Mouse (Mus musculus): Measurements from ENCODE around the gene Sertad4.

Gene Sertad4

DNA sequence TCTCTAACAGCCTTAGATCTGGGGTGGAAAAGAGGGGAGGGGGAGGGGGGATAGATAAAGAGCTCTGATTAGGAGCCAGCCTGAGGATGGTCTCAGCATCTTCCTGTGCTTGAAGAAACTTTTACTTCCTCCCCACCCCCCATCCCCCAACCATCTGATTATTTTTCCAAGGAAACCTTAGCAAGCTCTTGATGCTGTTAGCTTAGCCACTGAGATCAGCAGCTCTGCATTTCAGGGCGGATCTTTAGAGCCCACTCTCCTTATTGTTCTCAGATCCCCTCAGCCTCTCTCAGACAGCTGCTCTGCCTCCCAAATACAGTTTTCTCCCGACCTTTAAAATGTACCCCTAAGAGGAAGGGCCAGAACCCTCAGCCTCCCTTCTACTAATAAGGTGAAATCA, 4.4 kb downstream of the Sertad4 start:
- WGBS, result 31% methylated on average over 2 of the region's 2 CpGs

DNA sequence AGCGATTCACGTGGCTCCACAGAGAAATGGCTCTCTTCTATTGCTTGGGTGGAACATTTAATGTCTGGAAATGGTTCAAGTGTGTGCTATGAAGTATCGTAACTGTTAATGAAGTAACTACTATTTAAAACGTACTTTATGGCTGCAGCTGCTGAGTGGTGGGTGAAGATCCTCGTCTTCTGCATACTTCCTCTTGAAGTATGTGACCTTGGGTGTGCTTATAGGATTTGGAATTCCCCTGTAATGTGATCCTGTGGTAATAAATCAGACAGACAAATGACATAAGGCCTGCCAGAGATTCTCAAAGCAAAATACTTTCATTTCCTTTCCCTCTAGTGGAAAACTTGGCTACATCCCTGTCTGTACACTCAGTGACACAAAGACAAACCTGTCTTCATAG, 5.9 kb downstream of the Sertad4 start:
- 88% methylated on average over 5 of the region's 5 CpGs for WGBS

DNA sequence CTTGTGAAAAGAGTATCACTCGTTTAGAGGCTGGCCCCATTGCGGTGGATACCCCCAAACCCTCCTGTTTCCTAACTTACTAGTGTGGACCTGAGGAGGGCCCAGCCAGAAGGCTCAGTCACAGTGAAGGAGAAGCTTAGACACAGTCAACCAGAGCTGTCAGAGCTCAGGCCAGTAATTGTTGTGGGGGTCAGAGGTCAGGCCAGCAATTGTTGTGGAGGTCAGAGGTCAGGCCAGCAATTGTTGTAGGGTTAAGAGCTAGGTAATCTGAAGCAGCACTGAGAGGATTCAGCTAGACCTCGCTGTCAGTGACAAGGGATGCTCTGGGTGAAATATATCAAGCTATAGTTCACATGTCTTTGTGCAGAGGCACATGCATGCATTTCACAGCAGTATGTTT, 8.3 kb downstream of the Sertad4 start:
- 78% methylated on average over 3 of the region's 3 CpGs for WGBS

DNA sequence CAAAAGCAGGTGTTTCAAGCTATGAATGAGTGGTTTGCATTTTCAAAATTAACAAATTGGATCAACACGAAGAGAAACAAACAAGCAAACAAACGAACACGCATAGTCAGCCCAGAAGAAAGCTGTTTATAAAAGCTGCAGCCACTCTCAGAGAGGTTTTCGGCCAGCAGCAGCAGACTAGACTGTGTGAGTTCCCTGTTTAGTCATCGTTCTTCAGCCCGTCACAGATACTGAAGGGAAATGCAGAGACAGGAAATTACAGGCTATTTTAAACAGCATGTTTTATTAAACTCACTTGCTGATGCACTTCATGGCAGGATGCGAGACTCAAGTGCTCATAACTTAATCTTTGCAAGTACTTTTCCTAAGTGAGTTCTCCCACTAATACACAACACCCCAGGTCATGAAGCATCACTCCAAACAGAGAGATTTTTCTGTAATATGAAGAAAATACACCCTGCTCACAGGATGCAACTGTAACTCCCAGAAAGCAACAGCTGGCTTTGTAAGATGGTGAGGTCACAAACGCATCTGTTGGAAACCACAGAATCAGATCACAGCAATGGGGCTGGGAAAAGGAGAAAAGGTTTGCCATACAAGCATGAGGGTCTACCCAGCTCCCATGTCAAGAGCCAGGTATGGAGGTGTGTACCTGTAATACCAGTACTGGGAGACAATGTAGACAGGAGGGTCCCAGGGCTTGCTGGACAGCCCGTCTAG, 14.3 kb downstream of the Sertad4 start:
- 48% methylated on average over 9 of the region's 9 CpGs for WGBS

DNA sequence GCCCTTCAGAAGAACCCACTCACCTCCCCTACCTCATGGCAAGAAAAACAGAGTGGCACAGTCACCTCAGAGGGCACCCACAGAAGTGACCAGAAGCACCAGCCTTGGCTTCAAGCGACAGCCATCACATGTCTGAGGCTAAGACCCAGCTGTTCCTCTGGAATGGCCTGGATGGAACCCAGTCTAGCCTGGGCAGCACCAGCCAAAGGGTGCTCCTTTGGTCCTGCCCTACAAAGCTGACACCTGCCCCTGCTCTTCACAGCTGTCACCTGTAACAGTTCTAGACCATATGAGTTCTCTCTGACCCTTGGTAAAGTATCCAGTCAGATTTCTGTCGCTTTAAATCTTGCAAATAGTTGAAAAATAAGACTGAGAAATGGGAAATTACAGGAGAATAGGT, 14.9 kb downstream of the Sertad4 start:
- 90% methylated on average over 2 of the region's 2 CpGs for WGBS

DNA sequence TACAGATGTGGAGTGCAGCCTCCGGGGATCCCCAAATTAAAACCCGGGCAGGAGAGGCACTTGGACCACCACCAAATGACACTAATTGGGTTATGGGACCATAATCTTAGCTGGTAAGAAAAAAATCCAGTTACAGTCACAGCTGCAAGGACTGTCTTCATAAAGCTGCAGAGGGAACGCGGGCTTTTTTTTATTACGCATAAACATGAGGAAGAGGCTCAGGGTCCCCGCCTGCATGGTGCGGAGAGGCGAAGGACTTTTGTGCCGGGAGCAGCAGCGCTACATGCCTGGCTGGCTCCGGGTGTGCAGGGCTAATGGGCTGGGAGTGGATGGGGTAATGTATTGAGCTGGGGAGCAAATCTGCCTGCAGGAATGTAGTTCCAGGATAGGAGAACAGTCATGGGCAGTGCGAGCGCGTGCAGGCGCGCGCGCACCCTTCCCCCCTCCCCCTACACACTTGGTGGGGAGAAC, 20.3 kb downstream of the Sertad4 start:
- 4% methylated on average over 18 of the region's 18 CpGs for WGBS

DNA sequence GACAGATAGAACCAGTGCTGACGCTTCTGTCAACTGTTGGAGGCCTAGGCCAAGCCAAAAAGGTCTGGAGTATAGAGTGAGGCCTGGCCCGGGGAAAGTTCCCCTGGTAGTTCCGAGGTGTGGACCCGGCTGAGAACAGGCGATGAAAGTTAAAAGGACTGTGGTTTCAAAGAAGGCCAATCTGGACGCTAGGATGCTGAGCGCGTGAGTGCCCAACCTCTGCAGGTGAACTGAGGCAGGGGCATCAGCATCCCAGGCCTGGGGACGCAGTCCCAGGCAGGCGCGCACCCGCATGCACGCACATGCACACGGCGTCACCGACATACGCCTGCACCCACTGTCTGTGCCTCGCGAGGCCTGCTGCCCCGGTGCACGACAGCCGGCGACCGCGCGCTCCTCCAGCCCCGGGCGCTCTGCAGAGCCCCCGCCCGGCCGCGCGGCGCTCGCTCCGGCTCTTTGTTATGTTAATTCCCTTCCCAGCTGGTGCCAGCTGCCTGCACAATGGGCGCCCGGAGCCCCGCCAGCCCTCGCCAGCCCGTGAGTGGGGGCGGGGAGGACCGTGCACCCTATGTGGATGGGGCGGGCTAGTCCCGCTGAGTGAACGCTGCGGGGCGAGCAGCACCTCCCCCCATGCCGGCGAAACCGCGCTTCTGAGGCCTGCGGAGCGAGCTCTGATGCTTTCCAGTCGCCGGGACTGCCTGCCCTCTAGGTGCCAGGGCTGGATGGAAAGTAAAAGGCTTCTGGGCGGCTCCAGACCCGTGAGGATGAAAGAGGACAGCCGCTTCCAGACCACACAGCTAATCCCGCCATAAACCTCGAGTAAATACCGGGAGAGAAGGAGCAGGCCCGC, 21.0 kb downstream of the Sertad4 start:
- 5% methylated on average over 62 of the region's 63 CpGs for WGBS

DNA sequence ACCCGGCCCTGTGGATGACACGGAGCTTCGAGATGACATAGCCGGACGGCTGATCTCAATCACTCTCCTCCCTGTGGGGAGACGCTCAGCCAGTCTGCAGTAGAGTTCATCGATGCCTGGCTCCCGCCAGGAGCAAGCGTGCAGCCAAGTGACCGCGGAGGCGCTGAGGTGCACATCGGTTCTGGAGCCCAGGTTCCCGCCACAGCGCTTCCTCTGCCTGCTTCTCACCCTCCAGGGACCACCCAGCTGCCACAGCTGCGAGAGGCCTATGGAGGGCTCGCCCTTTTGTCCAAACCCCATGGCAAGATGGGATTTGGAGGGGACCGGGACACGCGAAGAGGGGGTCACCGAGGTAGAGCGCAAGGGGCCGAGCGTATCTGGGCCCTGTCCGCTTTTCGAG, 22.0 kb downstream of the Sertad4 start:
- WGBS, result 75% methylated on average over 26 of the region's 26 CpGs

DNA sequence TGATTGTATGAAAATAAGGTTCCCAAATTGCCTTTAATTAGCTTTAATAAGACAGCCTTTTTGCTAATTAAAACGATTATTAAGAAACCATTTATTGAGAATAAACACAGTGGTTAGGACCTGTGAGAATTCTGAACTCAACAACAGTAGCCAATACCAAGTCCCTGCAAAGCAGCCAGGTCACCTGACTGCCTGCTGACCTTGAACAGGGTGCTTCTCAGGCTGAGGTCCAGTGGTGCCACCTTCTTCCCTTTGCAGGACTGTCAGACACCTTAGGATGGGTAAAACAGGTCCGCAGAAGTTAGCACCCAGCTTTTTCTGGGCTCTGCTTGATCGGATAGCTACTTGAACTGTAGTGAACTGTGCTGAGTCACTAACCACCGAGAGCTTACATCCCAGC, 22.5 kb downstream of the Sertad4 start:
- WGBS, result 75% methylated on average over 4 of the region's 4 CpGs

DNA sequence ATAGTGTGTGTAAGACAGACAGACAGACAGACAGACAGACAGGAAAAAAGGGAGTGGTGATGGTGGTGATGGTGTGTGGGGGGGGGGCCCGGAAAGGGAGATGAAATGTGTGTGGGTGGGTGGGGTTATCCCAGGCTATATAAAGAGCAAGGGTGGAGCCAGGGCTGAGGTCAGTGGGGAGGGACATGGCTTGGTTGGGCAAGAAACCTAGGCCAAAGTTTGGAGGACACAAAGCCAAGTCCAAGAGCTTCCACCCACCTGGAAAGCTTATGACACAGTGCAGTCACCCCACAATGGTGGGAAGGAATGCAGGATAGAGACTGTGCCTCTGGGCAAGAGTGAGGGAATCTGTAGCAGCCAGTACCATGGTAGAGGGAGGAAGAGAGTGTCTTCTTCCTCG, 23.2 kb downstream of the Sertad4 start:
- WGBS, result 75% methylated on average over 2 of the region's 2 CpGs

DNA sequence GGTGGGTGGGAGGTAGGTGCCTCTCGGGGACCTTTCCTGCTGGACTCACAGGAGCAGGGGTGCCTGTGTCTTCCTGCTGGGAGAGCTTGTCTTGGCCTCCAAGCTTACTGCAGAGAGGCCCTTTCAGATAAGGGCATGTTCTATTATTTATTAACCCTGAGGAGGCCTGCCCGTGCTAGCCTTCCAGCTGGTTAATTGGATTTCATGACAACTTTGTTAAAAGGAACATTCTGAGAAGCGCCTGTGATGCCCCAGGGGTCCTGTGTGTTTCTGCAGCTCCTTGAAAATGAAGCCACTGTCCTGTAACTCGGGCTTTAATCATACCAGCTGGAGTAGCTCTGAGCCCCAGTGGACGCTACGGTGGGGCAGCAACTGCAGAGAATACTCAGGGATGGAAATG, 25.1 kb downstream of the Sertad4 start:
- 77% methylated on average over 6 of the region's 6 CpGs for WGBS

DNA sequence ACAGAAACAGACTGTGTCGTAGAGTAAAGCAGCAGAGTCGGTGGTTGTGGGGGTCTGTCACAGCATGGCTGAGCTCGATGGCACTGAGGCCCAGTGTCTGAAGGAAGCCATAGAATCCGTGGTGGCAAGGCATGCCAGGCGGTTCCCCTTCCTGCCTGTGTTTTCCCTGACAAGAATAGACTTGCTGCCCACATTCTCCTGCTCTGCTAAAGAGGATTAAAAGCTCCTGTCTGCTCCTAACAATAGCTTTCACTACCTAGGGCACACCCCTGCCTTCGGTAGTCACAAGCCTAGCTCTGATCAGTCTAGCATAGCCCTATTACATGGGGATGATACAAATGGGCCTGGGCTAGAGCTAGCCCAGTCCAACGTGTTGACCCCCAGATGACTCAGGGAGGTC, 26.6 kb downstream of the Sertad4 start:
- 42% methylated on average over 7 of the region's 7 CpGs for WGBS

DNA sequence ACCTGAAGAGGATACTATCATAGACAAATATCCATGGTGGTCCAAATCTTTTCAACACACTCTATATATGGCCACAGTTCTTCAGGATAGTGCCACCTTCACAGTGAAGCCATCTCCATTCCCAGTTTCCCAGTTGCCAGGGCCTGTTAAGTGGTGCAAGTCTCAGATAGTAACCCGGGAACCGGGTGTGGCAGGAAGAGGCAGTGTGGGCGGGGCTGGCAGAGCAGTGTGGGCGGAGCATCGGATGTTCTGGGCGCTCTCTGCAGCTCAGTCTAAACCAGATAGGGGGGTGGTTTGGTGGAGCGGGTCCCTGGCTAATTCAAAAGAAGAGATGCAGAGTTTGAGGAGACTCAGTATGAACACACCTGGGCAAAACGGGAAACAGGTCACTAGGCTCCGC, 29.8 kb downstream of the Sertad4 start:
- WGBS, result 35% methylated on average over 9 of the region's 9 CpGs

DNA sequence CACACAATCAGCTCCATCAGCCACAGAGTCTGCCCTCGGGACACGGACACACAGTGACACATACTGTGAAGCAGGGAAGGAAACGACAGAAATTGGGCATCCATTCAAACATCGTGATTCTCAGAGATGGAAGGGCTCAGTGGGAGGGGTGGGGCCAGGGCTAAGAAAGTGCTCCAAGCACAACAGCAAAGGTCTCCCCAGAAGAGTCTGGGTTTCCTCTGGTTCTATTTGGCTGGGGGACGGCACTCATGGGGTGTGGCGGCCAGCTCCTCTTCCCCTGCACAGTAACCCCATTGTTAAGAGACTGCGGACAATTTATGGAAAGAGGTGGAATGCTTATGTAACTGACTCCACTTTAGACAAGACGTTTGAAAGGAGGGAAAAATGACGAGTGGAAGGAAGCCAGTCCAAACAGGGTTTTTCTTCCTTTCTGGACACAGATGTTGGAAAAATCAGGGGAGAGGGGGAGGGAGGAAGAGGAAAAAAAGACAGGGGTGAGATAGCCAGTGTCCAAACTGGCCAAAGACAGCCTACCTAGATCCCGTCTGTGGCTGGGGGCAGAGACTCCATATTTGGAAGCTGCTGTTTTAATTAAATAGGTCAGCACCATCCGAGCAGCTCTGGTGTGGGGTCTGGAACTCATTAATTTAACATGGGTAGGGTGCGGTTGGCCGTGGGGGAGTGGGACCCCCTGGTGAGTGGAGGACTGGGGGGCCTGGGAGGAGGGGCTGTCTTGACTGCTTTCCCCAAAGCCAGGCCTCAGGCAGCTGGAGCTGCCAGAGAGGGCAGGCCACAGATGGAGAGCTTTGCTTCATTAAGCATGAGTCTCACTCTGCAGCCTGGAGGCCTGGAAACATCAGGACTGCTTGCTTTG, 32.7 kb downstream of the Sertad4 start:
- WGBS, result 21% methylated on average over 13 of the region's 13 CpGs

DNA sequence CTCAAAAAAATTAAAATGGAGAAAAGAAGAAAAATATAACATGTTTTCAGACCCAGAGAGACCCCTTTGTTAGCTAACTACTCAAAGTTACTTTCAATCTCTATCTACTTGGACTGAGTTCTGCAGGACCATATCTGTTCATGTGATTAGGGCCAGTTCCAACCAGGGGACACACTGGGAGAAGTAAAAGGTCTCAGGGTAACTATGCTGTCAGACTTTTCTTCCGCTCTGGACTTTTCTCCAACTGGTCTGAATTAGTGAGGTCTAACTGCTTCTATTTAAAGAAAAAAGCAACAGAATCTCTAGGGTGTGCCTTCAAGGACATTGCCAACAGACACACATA, 33.3 kb downstream of the Sertad4 start:
- WGBS, result 70% methylated on average over 1 of the region's 1 CpGs

DNA sequence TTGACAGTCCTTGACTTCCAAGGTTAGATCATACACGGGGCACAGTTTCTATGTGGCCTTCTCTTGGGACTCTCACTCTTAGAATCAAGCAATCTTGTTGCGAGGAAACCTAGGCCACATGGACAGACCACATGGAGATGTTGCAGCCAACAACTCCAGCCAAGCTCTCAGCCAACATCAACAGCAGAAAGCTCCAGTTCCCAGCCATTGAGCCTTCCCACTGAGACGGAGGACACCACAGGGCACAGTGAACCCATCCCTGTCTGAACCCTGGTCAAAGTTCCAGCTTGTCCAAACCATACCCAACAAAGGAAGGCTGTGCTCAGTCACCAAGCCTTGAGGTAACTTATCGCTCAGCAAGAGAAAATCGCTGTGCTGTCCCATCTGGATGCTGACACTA, 37.2 kb downstream of the Sertad4 start:
- WGBS, result 87% methylated on average over 5 of the region's 5 CpGs

DNA sequence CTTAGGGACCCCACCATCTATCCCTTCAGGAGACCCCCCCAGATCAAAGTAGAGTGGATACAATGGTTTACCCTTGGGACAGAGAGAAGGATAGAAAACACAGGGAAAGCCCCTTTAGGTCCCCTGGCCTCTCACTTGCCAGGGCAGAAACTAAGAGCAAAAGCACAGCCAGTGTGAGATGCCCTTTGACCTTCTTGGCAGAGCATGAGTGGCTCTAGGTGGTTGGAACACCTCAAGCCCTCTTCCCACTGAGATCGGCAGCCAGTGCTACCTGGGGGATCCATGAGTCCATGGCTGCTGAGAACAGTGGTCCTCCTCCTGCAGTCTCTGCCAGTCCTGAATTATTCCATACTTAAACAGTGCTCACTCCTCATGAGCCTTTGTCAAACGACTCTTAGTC, 39.8 kb downstream of the Sertad4 start:
- 76% methylated on average over 2 of the region's 2 CpGs for WGBS

DNA sequence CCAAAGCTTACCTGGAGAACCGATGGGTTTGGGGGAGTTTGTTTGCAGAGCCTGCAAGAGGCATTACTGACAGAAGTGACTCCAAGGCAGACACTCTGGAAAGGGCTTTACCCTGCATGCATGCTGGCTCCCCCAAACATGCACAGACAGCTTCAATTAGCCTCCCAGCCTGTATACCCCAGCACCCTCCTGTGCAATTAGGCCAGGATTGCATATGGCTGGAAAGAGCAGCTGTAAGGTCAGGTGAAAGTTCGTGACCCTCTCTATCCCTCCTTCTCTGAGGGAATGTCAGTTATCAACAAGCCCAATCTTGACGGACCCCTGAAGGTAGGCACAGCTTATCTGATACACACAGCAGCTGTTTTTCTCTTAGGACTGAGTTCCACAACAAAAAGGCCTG, 40.9 kb downstream of the Sertad4 start:
- 77% methylated on average over 3 of the region's 3 CpGs for WGBS

DNA sequence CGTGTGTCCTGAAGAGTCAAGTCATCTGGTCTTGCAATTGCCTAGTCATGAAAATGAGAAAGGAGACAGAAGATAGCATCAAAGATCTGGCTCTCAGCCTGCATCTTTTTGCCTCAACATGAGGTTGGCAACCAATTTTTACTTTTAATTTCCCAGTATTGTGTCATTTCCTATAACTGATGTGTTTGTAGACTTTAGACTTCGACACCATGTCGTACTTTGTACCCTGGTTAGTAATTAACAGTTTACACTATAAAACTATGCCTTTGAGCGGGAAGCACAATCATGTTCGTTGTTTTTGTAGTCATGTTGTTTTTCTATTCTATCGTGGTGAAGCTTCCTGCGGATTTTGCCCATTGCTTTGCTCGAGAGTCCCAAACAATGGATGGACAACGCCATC, 42.8 kb downstream of the Sertad4 start:
- WGBS, result 83% methylated on average over 9 of the region's 9 CpGs

DNA sequence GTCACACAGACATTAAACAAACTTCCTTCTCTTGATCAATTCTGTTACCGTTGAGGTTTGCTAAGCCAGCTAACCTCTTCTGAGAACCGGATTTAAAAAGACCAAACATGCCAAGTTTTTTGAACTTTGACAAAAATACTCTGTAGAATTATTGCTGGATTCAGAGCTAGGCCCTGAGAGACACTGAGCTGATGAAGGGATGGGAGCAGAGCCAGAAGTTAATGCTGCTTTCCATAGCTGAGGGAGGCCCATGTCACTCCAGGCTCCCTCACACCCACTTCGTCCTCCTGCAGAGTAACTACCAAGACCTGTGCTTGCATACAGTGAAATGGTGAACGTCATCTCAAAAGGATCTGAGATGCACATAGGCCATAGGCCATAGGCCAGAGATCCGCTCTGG, 43.3 kb downstream of the Sertad4 start:
- 81% methylated on average over 5 of the region's 5 CpGs for WGBS

DNA sequence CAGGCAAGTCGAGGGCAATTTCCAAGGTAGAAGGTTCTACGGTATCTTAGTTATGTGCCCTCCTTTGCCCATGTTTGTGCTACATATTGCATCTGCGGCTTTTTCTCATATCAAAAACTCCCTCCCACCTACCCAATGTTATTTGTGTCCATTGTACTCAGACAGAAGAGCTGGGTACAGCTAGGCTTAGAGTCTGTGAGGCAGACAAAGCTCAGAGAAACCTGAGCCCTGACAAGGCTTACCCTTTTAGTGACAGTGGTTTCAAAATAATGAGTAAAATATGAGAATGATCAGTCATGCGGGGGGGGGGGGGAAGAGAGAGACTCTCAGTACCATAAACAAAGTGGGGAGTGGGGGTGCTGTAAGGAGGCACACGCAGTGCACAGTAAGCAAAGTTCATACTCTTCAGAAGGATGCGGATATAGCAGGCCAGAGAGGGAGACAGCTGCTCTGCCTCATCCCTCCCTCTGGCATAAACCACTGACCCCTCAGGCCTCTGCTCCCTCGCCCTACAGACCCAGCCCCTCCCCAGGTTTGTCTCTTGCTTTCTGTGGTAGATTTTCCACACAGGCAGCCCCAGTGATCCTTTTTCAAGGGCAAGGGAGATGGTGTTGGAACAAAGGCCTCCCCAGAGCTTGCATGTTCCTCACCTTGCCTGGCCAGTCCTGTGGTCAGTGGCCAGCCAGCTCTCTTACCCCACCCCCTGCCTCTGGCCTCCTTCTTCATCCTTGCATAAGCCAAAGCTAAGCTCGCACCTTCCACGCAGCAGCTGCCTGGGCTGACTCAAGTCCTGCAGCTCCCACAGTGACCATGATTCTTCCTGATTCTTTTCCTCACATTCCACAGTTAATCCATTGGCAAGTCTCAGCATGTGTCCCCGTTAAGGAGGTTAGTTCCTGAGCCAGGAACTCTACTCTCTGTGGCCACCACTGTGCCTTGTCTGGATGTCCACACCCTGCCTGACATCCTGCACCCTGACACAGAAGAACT, 49.1 kb downstream of the Sertad4 start:
- WGBS, result 67% methylated on average over 10 of the region's 10 CpGs

All from cerebral cortex, adult 2 months (tissue).